Mouse (Mus musculus) CD4-positive helper T cell, adult 2 months (primary cell): ENCODE data around the gene Guca1a.
A peak's percentile ranks its signal among the peaks of the same experiment; 100 is the strongest.
"Not testable (repeated sequence)": the region's sequence is repeated elsewhere in the genome, so short reads cannot be mapped to it uniquely, and the experiment has no call there.

ENCODE experiments used
- DNase-seq: peaks from one replicate; pipeline ENCODE4 v3.0.0-alpha.2; 2012; ENCODE audit warnings: low read depth, missing footprints, low spot score

Gene Guca1a

DNA sequence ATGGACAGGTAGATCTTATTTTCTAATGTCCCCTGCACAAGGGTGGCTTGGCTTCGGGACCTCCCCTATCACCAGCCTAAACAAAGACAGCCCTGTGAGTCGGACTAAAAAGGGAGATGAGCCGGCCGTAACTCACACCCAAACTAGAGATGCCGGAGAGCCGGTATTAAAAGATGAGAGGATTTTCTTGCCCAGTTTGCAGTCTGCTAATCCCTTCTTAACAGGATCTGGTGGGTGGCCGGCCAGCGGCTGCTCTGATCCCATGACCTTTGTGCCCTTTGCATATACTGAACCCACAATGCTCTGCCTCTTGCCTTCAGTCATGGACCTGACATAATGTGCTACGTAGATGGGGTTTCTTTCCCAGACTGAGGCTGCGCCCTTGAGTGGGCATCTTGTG, at the start of gene Guca1a:
Gene Guca1a, minus strand, starts transcription at position 134 of the 400 bp plus-strand sequence.
- no peak for DNase-seq

DNA sequence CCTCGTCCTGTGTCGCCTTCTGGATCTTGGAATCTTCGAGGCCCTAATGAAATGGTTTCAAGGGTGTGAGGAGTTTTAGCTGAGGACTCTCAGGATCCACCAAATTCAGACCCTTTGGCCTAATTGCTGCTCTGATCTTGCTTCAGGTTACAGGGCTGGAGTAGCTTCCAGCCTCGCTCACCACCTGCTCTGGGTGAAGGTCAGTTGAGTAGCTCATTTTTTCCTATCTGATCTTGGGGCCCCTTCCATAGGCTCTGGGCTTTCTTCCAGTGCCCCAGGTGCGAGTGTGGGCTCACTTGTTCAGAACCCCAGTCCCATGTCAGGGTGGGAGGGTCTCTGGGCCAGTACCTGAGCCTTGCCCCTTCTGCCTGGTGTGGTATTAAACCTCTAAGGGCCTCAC, 49.0 kb upstream of the Guca1a start:
- no peak for DNase-seq

DNA sequence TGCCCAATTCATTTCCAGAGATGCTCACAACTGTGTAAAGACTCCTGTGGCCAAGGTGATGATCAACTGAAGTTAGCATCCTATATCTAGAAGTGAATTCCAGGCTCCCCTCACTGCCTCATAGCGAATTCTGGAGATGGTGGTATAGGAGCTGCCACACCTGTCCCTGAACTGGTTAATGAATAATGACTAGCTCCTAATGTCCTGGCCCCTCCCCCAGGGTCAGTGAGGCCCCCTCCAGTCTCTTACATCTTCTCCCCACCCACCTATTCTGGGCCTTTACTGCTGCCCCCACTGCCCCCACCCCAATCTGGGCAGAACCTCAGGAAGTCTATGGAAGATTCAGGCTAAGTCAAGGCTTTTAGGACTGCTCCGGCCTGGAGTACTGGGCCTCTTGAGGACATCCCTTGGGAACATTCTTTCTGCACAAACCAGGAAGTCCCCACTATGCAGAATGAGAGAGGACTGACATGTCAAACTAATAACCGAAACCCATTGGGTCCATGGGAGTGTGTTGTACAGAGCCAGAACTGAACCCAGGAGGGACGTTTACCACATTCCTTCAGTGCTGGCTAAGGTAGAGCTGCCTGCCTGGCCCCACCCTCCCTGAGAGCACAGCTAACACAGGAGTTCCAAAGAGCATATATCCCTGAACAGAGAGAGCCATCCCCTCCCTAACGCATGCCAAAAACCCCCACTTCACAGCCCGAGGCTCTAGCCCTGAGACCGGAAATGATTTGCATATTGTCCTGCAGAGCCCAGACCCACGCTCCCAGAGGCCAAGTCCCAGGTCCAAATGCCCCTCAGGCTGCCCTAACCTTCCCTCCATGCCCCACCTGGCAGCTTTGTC, 48.4 kb upstream of the Guca1a start:
- DNase-seq, result no peak

DNA sequence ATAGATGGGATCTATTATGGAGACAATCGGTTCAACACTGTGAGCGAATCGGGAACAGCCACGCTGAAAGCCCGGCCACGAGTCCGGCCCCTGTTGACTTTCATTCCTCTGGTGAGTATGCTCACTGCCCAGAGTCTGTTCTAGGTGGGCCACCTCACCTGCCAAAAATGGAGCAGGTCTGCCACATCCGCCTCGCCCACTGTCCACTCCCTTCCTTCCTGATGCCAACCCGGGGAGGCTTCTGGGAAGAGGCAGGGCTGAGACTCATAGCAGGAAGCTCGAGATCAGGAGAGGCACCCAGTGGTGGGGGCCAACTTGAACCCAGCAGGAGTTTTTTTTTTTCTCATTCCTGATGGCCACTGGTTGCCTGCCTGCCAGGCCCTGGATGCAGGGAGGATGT, 46.2 kb upstream of the Guca1a start:
- DNase-seq, result no peak

DNA sequence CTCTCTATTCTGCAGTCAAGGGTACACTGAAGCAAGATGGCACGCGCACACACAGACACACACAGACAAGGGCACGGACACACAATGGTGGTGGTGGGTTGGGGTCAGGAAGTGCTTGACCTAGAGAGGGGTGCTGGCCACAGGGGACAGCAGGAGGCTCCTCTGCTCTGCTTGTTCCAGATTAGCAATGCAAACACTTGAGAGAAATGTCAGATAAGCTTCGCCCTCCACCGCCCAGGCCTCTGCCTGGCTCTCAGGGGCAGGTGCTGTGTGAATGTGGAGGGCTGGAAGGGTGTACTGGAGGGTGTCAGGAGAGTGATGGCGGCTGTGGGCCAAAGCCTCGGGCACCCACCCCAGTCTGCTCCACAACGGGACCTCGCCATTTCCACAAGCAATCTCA, 45.6 kb upstream of the Guca1a start:
- DNase-seq, result no peak

DNA sequence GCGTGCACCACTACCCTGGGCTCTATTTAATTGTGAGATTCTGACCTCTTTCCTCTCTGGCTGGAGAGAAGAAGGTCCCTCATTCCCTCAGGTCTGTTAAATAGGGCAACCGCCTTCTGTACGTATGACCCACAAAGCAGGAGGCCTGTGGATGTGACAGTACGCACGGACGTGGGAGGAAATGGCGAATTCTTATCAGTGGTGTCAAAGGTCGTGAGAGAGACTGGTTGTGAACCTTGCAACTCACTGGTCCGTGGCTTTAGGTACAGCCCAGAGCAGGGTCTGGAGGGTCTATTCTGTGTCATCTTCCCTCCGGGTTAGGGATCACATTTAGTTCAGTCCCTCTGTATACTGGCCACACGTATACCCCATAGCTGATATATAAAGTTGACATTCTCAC, 45.1 kb upstream of the Guca1a start:
- DNase-seq, result no peak

DNA sequence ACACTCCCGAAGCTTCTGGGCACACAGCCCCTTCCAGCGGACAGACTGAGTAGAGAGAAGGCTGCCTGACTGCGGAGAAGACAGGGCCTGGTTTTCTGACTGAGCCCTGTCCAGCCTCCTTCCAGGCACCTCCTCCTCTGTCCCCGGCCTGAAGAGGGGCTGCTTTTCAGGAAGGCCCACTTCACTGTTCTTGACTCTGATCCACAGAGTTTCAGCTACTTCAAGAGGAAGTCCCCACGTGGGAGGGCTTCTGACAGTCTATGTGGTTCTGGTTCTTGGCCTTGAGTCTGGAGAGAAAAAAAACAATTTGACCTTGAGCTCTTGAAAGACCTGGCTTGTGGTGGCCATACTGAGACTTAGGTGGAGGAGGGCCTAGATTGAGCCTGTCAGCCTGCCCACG, 43.7 kb upstream of the Guca1a start:
- no peak for DNase-seq

DNA sequence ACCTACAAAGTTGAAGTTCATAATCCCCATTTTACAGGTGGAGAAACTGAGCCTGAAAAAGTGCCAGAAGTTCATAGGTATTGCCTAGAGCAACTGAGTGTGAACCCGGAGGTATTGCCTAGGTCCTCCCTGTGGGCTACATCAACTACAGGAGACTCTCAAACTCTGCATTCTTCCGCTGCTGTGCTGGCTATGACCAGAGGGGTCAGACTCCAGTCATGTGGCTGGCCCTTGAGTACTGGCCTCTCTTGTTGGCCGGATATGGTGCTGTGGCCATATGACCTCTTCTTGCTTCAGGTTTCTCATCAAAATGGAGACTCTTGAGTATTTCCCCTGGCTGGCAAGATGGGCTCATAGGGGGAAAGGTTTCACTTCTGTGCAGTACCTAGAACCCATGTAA, 41.9 kb upstream of the Guca1a start:
- DNase-seq, result no peak

DNA sequence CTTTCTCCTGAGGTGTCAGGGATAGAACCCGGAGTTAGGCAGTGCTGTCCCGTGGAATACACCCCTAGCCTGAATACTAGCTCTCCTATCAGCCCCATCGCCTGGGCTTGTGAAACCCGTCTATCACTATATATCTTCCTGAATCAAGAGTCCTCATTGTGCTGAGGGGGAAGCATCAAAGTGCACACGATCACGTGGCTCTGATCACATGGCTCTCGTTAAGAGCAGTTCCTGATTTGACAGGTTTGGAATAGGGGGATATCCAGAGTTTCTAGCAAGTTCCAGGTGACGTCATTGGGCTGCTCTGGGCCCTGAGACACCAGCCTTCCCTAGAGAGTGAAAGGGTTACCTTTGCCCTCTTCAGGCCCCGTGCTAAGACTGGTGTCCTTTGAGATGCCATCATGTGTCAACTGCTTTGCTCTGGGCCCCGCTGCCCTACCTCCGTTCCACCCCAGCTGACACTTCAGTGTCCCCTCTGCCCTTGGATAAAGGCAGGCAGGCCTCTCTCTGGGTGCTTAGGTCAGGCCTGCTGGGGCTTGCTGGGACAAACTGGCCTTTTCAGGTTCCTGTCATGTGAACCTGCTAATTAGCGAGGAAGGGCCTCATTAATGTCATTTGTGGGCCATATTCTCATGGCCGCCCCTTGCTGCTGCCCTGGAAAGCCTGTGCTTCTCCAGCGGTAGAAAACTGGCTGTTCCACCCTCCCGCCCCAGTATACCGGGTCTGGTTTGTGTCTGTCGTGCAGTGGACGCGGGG, 41.1 kb upstream of the Guca1a start:
- no peak for DNase-seq

DNA sequence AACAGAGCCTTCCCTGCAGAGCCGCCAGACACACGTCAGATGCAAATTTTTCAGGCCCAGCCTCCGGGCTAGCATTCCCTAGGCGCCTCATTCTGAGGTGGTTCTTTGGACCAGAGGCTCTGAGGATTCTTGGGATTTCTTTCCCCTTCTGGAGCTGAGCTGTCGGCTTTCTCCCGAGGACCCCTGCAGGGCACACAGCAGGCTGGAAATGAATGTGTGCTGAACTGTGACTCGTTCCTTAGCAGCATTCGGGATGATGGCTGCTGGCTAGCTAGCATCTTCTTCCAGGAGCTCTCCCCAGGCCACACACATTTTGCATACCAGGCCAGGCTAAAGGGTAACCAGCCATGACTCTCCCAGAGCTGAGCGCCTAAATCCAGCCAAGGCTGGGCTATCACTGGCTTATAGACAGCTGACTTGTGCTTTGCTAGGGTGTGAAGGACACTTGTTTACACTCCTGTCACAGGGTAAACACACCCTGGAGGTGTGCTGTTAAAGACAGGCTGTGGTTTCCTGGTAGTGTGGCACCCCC, 40.0 kb upstream of the Guca1a start:
- no peak for DNase-seq

DNA sequence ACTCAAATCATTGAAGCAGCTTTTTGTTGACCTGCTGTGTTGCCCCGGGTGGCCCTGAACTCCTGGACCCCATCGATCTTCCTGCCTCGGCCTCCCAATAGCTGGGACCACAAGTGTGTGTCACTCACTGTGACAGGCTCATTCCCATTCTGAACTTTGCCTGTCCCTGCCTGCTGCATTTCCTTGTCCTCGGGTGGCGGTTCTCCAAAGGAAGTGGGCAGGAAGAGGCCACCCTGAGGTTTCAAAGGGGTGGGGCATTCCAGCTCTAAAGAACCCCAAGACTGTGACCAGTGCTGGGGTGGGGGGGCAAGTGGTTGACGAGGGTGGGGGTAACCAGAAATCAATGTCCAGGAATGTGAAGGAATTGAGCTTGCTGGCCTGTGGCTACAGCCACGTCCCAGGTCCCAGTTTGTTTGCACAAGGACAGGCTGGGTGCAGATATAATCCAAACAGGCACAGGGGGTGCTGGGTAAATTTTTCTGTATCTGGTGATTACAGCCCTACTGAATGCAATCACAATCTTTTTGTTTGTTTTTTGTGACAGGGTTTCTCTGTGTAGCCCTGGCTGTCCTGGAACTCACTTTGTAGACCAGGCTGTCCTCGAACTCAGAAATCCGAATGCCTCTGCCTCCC, 39.1 kb upstream of the Guca1a start:
- peak; percentile 18 for DNase-seq

DNA sequence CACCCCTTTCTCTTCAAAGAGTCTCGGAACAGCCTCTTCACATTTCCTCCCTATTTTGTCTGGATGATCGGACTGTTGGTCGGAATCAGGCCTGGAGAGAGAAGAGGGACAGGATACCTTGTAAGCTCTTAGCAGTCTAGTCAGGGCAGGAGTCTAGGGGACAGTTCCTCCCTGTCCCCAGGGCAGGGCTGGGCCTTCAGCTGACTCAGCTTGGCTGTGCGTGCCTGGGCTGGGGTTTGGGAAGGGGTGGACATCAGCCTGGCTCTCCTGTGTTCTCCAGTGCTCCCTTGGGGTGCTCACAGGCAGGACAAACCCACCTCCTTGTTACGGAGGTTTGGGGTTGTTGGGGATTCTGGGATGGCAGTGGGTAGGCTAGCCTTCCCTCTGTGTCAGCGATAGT, 38.2 kb upstream of the Guca1a start:
- DNase-seq, result no peak

DNA sequence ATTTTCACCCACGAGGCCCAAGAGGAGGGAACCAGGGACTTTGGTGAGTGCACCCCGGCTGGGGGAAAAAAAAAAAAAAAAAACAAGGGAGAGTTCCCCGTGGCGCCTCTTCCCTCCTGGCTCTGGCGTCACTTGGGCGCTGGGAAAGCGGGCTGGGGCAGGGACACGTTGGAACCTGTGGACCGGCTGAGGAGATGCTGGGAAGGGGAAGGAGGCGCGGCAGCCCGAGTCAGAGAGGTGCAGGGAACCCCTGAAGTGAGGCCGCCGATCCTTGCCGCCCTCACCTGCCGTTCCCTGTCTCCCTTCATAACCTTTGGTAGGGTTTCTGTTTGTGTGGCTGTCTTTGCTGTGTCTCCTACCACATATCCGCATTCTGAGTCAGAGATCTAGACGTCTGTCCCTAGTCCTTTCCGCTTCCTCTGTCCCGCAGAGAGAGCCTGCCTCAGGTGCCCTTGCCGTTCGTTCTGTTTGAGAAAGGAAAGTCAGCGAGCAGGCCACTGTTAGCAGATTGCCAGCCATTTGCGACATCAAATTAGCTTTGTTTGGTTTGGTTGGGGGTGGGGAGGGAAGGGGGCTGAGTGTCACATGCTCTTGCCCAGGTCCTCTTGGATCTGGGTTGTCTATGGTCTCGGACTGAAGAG, 36.6 kb upstream of the Guca1a start, which contains the start of gene 1700001C19Rik:
Gene 1700001C19Rik, minus strand, starts transcription at position 470 of the 641 bp plus-strand sequence.
- DNase-seq, result peak; percentile 40

DNA sequence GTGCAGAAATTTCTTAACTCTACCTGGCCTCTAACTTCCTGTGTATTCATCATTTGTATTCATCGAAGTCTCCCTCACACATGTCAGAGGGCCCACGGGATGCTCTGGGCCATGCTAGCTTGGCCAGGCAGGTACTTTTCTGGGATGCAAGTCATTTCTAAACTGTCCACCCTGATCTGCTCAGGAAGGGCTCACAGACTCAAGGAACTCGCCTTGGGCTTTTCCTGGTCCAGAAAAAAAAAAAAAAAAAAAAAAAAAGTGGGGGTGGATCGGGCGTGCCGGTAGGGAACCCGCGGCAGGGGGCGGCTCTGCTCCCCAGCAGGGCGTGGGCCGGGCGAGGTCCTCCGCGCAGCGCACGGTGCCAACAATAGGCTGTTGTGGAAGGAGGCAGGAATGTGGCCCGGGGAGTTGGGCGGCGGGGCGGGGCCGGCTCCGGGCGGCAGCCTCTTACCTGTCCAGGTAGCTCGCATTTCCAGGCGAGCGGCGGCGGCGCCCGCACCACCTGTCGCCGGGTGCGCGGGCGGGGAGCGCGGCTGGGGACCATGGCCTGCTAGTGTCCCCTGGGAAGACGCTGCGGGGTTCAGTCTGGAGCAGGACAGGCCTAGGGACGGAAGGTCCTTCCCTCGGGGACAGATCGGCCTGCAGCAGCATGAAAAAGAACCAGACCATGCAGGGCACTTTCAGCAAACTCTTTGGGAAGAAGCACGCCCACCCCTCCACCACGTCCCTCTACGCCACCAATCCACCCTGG, 35.9 kb upstream of the Guca1a start, which contains the start of gene AI661453:
Gene AI661453, plus strand, starts transcription at position 460 of the 751 bp plus-strand sequence.
- peak; percentile 10 for DNase-seq

DNA sequence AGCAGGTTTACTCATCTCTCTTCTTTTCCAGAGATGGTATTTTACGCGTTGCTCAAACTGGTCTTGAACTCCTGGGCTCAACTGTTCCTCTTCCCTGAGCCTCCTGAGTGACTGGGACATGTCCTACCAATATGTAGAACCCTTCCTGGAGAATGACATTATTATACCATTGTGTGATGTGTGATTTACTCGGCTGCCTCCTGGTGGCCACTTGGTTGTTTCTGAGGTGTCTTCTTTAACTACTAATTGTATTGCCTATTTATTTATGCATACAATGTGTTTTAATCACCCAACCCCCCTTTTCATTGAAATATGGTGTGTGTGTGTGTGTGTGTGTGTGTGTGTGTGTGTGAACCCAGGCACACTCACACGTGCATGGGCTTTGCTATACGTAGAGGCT, 30.4 kb upstream of the Guca1a start:
- DNase-seq, result peak; percentile 19

DNA sequence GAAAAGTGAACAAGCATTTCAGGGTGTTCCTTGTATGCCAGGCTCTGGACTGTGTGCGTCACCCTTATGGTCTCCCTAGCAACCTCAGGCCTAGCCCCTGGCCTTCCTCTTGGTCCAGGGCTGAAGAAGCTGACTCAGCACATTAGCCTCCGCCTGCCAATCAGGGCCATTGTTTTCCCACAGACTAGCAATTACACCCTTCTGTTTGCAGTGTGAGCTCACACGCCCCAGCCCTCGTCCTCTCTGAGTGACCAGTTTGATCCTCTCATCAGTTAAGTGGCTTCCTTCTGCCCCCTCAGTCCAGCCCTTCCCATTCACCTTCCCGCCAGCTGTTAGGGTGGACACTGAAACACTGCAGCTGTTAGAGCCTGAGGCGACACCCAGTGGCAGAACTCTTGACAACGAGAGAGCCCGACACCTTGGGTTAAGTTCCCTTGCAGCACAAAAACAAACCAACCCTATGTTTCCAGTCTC, 28.5 kb upstream of the Guca1a start:
- DNase-seq, result no peak

DNA sequence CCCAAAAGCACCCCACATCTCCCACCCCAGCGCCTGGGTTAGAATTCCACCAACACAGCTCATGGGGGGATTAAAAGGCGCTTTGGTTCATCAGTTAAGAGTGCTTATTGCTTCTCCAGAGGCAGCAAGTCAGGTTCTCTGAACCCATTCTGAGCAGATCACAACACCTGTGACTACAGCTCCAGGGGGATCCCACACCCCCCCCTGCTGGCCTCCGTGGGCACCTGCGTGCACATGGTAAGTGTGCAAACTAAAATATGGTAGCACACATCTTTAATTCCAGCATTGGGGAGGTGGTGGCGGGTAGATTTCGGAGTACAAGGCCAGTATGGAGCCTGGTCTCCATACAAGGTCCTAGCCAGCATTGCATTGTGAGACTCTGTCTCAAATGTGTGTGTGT, 26.9 kb upstream of the Guca1a start:
- DNase-seq, result no peak

DNA sequence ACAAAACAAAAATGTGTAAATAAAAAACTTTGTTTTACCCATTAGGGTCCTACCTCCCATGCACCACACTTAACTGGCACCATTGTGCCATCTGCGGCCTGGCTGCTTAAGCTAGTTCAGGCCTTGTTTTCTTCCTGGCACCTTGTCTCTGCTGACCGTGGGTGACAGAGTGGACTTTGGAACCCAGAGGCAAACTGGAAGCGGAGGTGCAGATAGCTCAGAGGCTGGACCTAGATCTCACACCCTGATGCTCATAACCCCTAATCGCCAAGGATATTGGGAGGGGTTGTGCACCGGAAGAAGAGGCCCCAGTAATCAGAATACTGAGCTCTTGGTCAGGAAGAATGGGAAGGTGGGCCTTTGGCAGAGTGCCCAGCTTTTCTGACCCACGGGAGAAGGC, 23.8 kb upstream of the Guca1a start:
- no peak for DNase-seq

DNA sequence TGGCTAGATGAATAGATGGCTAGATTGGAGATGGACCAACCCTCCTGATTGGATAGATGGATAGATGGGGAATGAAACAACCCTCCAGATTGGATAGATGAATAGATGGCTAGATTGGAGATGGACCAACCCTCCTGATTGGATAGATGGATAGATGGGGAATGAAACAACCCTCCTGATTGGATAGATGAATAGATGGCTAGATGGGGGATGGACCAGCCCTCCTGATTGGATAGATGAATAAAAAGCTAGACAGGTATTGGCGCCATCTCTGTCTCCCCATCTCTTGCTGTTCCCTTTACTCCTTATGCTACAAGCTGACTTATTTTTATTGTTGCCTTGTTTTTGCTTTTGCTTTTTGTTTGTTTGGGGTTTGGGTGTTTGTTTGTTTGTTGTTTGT, 22.2 kb upstream of the Guca1a start:
- not testable (repeated sequence) for DNase-seq

DNA sequence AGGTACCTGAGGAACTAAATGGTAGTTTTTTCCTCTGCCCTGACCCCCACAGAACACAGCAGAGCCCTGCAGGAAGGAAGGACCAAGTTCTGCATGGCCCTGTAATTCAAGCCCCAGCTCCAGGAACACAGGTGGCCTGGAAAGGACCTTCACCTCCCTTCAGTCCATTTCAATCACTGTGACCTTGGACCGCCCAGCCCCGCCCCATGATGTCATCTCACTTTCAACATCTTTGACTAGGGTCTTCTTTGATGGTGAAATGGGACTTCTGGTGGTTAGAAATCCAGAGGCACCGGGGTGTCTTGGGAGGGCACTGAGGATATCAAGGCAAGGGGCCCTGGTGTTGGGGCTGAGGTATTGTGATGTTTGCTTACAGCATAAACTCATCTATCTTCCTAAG, 21.2 kb upstream of the Guca1a start:
- DNase-seq, result no peak

DNA sequence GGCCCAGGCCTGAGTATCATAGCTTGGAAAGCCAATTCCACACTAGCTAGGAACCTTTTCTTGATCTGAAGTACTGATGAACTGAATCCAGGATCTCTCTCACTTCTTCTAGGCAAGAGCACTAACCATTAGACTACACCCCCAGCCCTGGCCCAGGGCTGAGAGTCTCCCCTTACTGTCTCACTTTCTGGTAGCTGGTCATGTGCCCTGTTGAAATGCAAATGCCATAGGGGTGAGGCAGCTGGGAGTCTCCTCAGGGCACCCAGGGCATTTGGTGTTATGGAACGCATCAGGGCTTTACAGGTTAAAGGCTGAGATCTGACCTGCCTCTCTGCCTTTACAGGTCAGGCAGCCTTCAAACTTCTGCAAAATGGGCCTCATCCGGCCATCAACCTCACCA, 19.8 kb upstream of the Guca1a start:
- DNase-seq, result no peak
